Mouse (Mus musculus) neural tube, embryonic 13.5 days (tissue): ENCODE results near the gene Slc2a10. TPM values are rescaled to one million over a fixed set of nuclear protein-coding genes. Genes with fewer than 3 reads are reported as not detected.
A peak's percentile ranks its signal among the peaks of the same experiment; 100 is the strongest.
"Not testable (repeated sequence)": the region's sequence is repeated elsewhere in the genome, so short reads cannot be mapped to it uniquely, and the experiment has no call there.

Source experiments
- ATAC-seq: fragments of 200-750 bp; cut with Nextera tagmentation; 2 replicates; pipeline ENCODE4 v1.8.0; 2017; ENCODE audit warnings: low read depth, mild to moderate bottlenecking, moderate TSS enrichment, moderate library complexity
- H3K27ac ChIP-seq: fragments of 300-500 bp; sonication (generic); replicated peaks from 2 replicates; pipeline ENCODE4 v1.5.1; 2015; ENCODE audit warnings: moderate library complexity, mild to moderate bottlenecking, inconsistent platforms
- H3K27me3 ChIP-seq: fragments of 300-500 bp; sonication (generic); 2 replicates; pipeline ENCODE4 v1.6.1; 2015; ENCODE audit warnings: mild to moderate bottlenecking, inconsistent platforms
- H3K36me3 ChIP-seq: fragments of 300-500 bp; sonication (generic); 2 replicates; pipeline ENCODE4 v1.6.1; 2015; ENCODE audit warnings: mild to moderate bottlenecking, inconsistent platforms
- H3K4me1 ChIP-seq: fragments of 300-500 bp; sonication (generic); replicated peaks from 2 replicates; pipeline ENCODE4 v1.6.1; 2015; ENCODE audit warnings: inconsistent platforms
- H3K4me2 ChIP-seq: fragments of 300-500 bp; sonication (generic); 2 replicates; pipeline ENCODE4 v1.6.1; 2015; ENCODE audit warnings: inconsistent platforms, mild to moderate bottlenecking, moderate library complexity
- H3K4me3 ChIP-seq: fragments of 300-500 bp; sonication (generic); 2 replicates; pipeline ENCODE4 v1.5.1; 2015; ENCODE audit warnings: mild to moderate bottlenecking, inconsistent platforms
- H3K9ac ChIP-seq: fragments of 300-500 bp; sonication (generic); 2 replicates; pipeline ENCODE4 v1.6.1; 2015; ENCODE audit warnings: moderate library complexity, mild to moderate bottlenecking, inconsistent platforms
- H3K9me3 ChIP-seq: fragments of 300-500 bp; sonication (generic); 2 replicates; pipeline ENCODE4 v1.6.1; 2016; ENCODE audit warnings: inconsistent platforms
- WGBS: fragments of 180-500 bp; shearing (Covaris S2); methylation state at CpG from one replicate; pipeline ENCODE4 v1.1.7; 2015; 5-methylcytosine and 5-hydroxymethylcytosine counted together
- polyA plus RNA-seq: library from polyadenylated mRNA; unstranded; fragments of >200 nt; fragmentation: Nextera tagmentation; extraction: Ambion mirVana; gene quantifications from 2 replicates; pipeline ENCODE4 v1.2.1, GENCODE M21; 2015

The Slc2a10 gene
- polyA plus RNA-seq, 1 experiment from 2014 or later, result 2.6 TPM

- Histone ChIP-seq H3K9me3 (no peaks in the 10 kb centered on the region), H3K27me3 (no peaks in the 10 kb centered on the region; the same call in 1 of the 2 replicates), H3K9ac (no peak overlapping the region), H3K4me3 (no peak overlapping the region), H3K27ac (no peak overlapping the region), H3K4me1 (peaks cover 20% of the 10 kb centered on the region), H3K4me2 (no peak overlapping the region), H3K36me3 (no peaks in the 10 kb centered on the region)
- 56% methylated on average over 8 of the region's 8 CpGs for WGBS
- no peak for ATAC-seq
Measured at GRCm38 (mm10) chr2:165546341-165546740, 42.8 kb downstream of the Slc2a10 start.

GRCm38 (mm10) chr2:165547410-165547809 is 43.8 kb downstream of the Slc2a10 start:
- H3K4me3 ChIP-seq, result no peak overlapping the region
- H3K27ac ChIP-seq, result no peak overlapping the region
- H3K9ac ChIP-seq, result no peak overlapping the region
- H3K4me2 ChIP-seq, result no peak overlapping the region
- no peaks in the 10 kb centered on the region for H3K36me3 ChIP-seq
- H3K27me3 ChIP-seq, result no peaks in the 10 kb centered on the region; the same call in 1 of the 2 replicates
- peaks cover 20% of the 10 kb centered on the region for H3K4me1 ChIP-seq
- WGBS, result 64% methylated on average over 9 of the region's 9 CpGs
- ATAC-seq, result no peak
- no peaks in the 10 kb centered on the region for H3K9me3 ChIP-seq

- Histone ChIP-seq H3K4me3 (no peak overlapping the region), H3K4me2 (no peak overlapping the region), H3K9ac (no peak overlapping the region), H3K27ac (no peak overlapping the region), H3K9me3 (no peaks in the 10 kb centered on the region), H3K36me3 (no peaks in the 10 kb centered on the region), H3K4me1 (peaks cover 14% of the 10 kb centered on the region), H3K27me3 (no peaks in the 10 kb centered on the region)
- WGBS, result 42% methylated on average over 6 of the region's 6 CpGs
- ATAC-seq, result no peak
Measured at GRCm38 (mm10) chr2:165548627-165549026, 45.0 kb downstream of the Slc2a10 start.

- not testable (repeated sequence) for H3K27me3 ChIP-seq, H3K4me3 ChIP-seq, ATAC-seq, H3K9me3 ChIP-seq, H3K36me3 ChIP-seq, H3K9ac ChIP-seq, H3K4me2 ChIP-seq, H3K27ac ChIP-seq
- H3K4me1 ChIP-seq, result peaks cover 14% of the 10 kb centered on the region
- WGBS, result 79% methylated on average over 7 of the region's 7 CpGs
Measured at GRCm38 (mm10) chr2:165550410-165550809, 46.8 kb downstream of the Slc2a10 start.

DNA sequence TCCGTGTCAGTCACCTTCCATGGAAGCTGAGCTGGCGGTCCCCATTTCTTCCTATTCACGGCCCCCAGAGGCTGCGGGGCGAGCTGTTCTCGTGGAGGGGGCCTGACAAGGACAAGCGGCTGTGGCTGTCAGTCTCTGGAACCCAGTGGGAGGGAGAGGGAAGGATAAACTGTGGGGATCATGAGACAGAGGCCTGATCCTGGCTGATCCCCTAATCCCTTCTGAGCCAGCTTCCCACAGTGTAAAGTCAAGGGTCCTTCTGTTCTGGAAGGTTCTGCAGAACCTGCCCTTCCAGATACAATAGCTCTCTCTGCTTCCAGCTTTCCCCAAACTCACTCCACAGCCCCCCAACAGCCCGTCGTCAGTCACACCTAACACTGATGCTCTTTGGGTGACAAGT is 50.5 kb downstream of the Slc2a10 start:
- Histone ChIP-seq H3K4me3 (no peak overlapping the region), H3K36me3 (no peaks in the 10 kb centered on the region), H3K4me1 (no peaks in the 10 kb centered on the region; the same call in none of the 2 replicates), H3K4me2 (no peak overlapping the region), H3K9ac (no peak overlapping the region), H3K27me3 (peaks cover 15% of the 10 kb centered on the region), H3K9me3 (no peaks in the 10 kb centered on the region), H3K27ac (no peak overlapping the region)
- WGBS, result 73% methylated on average over 9 of the region's 9 CpGs
- no peak for ATAC-seq

DNA sequence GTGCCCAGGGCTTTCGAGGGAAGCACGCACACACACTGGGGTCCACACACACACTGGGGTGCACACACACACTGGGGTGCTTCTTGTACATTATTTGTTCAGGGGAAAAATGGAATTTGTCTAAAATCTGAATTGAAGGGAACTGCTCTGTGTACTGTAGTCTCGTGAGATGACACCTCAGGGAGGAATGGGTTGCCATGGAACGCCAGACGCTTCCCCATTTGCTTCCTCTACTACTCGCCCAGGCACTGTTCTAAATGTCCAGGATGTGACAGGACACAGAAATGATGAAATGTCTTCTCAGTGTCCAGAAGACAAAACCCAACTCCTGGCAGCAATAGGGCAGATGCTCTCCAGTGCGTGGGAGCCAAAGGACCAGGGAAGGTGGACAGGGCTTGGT is 53.7 kb downstream of the Slc2a10 start:
- ATAC-seq, result no peak
- Histone ChIP-seq H3K4me1 (peaks cover 4% of the 10 kb centered on the region), H3K9me3 (no peaks in the 10 kb centered on the region), H3K27ac (no peak overlapping the region), H3K36me3 (no peaks in the 10 kb centered on the region), H3K27me3 (peaks cover 18% of the 10 kb centered on the region), H3K4me3 (no peak overlapping the region), H3K9ac (no peak overlapping the region), H3K4me2 (no peak overlapping the region)
- 84% methylated on average over 7 of the region's 7 CpGs for WGBS

DNA sequence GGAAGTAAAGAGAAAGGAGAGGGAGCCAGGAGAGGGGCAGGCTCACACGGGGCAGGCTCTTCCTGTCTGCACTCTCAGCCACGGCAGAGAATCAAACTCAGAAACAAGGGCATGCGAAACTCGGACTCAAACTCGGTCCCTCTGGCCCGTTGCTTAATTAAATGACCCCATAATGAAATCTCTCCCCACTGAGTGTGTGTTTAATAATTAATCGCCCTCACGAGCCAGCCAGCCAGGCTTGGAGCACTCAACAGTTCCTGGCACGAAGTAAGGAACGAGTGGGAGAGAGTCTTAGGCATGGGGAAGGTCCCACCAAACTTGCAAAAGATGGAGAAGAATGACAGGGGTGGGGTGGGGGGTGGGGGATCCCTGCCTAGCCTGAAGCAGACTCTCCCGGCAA is 55.3 kb downstream of the Slc2a10 start:
- Histone ChIP-seq H3K9ac (no peak overlapping the region), H3K4me1 (peaks cover 14% of the 10 kb centered on the region), H3K4me2 (no peak overlapping the region), H3K27me3 (peaks cover 18% of the 10 kb centered on the region), H3K9me3 (no peaks in the 10 kb centered on the region), H3K36me3 (no peaks in the 10 kb centered on the region), H3K4me3 (no peak overlapping the region), H3K27ac (no peak overlapping the region)
- ATAC-seq, result no peak
- WGBS, result 31% methylated on average over 11 of the region's 11 CpGs

GRCm38 (mm10) chr2:165559506-165560235 is 56.1 kb downstream of the Slc2a10 start:
- no peak overlapping the region for H3K4me3 ChIP-seq
- ATAC-seq, result no peak
- no peaks in the 10 kb centered on the region for H3K9me3 ChIP-seq
- no peak overlapping the region for H3K9ac ChIP-seq
- WGBS, result 30% methylated on average over 11 of the region's 11 CpGs
- H3K4me1 ChIP-seq, result peaks cover 22% of the 10 kb centered on the region
- peaks cover 13% of the 10 kb centered on the region for H3K27me3 ChIP-seq
- no peak overlapping the region for H3K27ac ChIP-seq
- H3K36me3 ChIP-seq, result no peaks in the 10 kb centered on the region
- H3K4me2 ChIP-seq, result no peak overlapping the region

DNA sequence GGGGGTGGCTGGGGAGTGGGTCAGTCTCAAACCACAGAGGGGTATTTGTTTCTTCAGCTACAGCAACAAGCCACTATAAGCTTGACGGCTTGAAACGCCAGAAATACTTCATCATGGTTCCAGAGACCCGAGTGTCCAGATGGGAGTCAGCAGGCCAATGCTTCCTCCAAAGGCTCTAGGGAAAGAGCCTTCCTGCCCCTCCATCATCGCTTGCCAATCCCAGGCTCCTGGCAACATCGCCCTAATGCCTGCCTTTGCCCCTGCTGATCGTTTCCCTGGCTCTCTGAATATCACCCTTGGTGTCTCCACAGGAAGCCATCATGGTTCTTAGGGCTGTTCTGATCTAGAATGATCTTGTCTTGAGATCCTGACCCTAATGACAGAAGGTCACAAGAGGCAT is 58.3 kb downstream of the Slc2a10 start:
- no peaks in the 10 kb centered on the region for H3K36me3 ChIP-seq
- H3K4me3 ChIP-seq, result no peak overlapping the region
- H3K4me1 ChIP-seq, result peaks cover 26% of the 10 kb centered on the region
- H3K9ac ChIP-seq, result no peak overlapping the region
- no peak for ATAC-seq
- H3K27ac ChIP-seq, result no peak overlapping the region
- no peak overlapping the region for H3K4me2 ChIP-seq
- WGBS, result 55% methylated on average over 6 of the region's 6 CpGs
- H3K9me3 ChIP-seq, result no peaks in the 10 kb centered on the region
- peaks cover 10% of the 10 kb centered on the region for H3K27me3 ChIP-seq

- peak overlapping the region; percentile 71 for H3K27ac ChIP-seq
- WGBS, result 2% methylated on average over 52 of the region's 52 CpGs
- H3K36me3 ChIP-seq, result no peaks in the 10 kb centered on the region
- H3K9ac ChIP-seq, result peak overlapping the region; percentile 64
- ATAC-seq, result peak; percentile 74
- H3K4me3 ChIP-seq, result peak overlapping the region; percentile 44
- peak overlapping the region; percentile 83 for H3K4me2 ChIP-seq
- peaks cover 3% of the 10 kb centered on the region for H3K27me3 ChIP-seq
- H3K9me3 ChIP-seq, result no peaks in the 10 kb centered on the region
- peaks cover 36% of the 10 kb centered on the region for H3K4me1 ChIP-seq
Measured at GRCm38 (mm10) chr2:165563298-165564058, 59.9 kb downstream of the Slc2a10 start.

GRCm38 (mm10) chr2:165564101-165564500 is 60.5 kb downstream of the Slc2a10 start:
- H3K27ac ChIP-seq, result peak overlapping the region; percentile 71
- H3K36me3 ChIP-seq, result no peaks in the 10 kb centered on the region
- H3K4me3 ChIP-seq, result no peak overlapping the region
- WGBS, result 61% methylated on average over 8 of the region's 8 CpGs
- H3K27me3 ChIP-seq, result peaks cover 3% of the 10 kb centered on the region
- H3K4me2 ChIP-seq, result no peak overlapping the region
- H3K9ac ChIP-seq, result no peak overlapping the region
- ATAC-seq, result 0 out of 2 replicates have a peak, but pooled peaks have one; percentile 16
- H3K4me1 ChIP-seq, result peaks cover 36% of the 10 kb centered on the region
- no peaks in the 10 kb centered on the region for H3K9me3 ChIP-seq

DNA sequence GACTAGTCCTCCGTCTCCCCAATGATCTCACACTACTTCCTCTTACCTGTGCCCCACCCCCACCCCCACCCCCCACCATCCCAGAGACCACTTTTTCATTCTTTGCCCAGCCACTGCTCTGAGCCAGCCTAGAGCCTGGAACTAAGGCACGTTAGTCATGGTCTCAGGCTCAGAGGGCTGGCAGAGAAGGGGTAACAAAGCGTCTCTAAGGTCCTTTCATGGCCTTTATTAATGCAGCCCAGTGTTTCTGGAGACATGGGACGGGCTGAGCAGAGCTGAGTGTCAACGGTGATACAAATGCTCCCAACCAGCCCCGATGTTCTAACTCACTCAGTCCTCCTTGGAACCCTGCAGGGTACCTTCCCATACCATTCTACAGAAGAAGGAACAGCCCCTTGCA is 61.0 kb downstream of the Slc2a10 start:
- H3K9ac ChIP-seq, result no peak overlapping the region
- WGBS, result 13% methylated on average over 6 of the region's 6 CpGs
- H3K4me2 ChIP-seq, result no peak overlapping the region
- peaks cover 36% of the 10 kb centered on the region for H3K4me1 ChIP-seq
- ATAC-seq, result peak; percentile 40; the same call in 1 of the 2 replicates
- H3K27me3 ChIP-seq, result peaks cover 3% of the 10 kb centered on the region
- H3K27ac ChIP-seq, result peak overlapping the region; percentile 71
- no peak overlapping the region for H3K4me3 ChIP-seq
- no peaks in the 10 kb centered on the region for H3K36me3 ChIP-seq
- no peaks in the 10 kb centered on the region for H3K9me3 ChIP-seq
